ENCODE assay signal across 9 mouse cellular contexts in genomic region chr1:151025049-151025773, GRCm38 (mm10). TPM values are rescaled to one million over a fixed set of nuclear protein-coding genes. Genes with fewer than 3 reads are reported as not detected.
DNase-seq lines count a peak whose midpoint lies in the region; ATAC-seq and TF ChIP-seq lines count a peak whose summit lies in the region.
"Had no signal": no experiment of that assay in that cellular context is flagged by ENCODE, and none has a peak within 500 bp of the region (broad histone marks: within the 10 kb centered on the region; RNA-seq: fewer than 3 reads in every experiment).

No protein-coding gene starts in this region.

- H3K9ac ChIP-seq in midbrain, embryonic 11.5 days (ENCODE audit: low read length): no peak overlapping the region
- no peak overlapping the region for H3K9ac ChIP-seq in midbrain, embryonic 14.5 days (replicated peaks; ENCODE audit: low read length)

- H3K27ac ChIP-seq in midbrain, embryonic 11.5 days (ENCODE audit: low read depth, low read length): no peak overlapping the region
- no peak overlapping the region for H3K27ac ChIP-seq in midbrain, embryonic 14.5 days (replicated peaks; ENCODE audit: low read depth, low read length)
- H3K27ac ChIP-seq in thymus, adult 2 months (ENCODE audit: control insufficient read depth, insufficient read depth, low read length): peak overlapping the region; percentile 75

- no peaks in the 10 kb centered on the region for H3K27me3 ChIP-seq in midbrain, embryonic 11.5 days (ENCODE audit: control insufficient read depth, insufficient read depth, low read length)
- H3K27me3 ChIP-seq in midbrain, embryonic 14.5 days (ENCODE audit: control insufficient read depth, insufficient read depth, low read length): no peaks in the 10 kb centered on the region
- no peaks in the 10 kb centered on the region for H3K27me3 ChIP-seq in thymus, adult 2 months (ENCODE audit: control insufficient read depth, insufficient read depth, low read length)
- H3K27me3 ChIP-seq: Patski had no signal

- no peaks in the 10 kb centered on the region for H3K9me3 ChIP-seq in midbrain, embryonic 11.5 days (ENCODE audit: control insufficient read depth, low read length)
- H3K9me3 ChIP-seq in midbrain, embryonic 14.5 days (ENCODE audit: control insufficient read depth, low read length): no peaks in the 10 kb centered on the region

- TF ChIP-seq CTCF in lung, adult 2 months (IDR thresholded peaks at IDR 0.05; ENCODE audit: insufficient read depth, low read length): no peak
- no peak for TF ChIP-seq CTCF in thymus, adult 2 months (IDR thresholded peaks at IDR 0.05; ENCODE audit: borderline replicate concordance, control insufficient read depth, extremely low read depth, insufficient read depth, low read length, poor library complexity)

- H3K4me1 ChIP-seq in midbrain, embryonic 11.5 days (ENCODE audit: control insufficient read depth, insufficient read depth, low read length): no peaks in the 10 kb centered on the region
- no peaks in the 10 kb centered on the region for H3K4me1 ChIP-seq in midbrain, embryonic 14.5 days (ENCODE audit: control insufficient read depth, insufficient read depth, low read length)
- peaks cover 2% of the 10 kb centered on the region for H3K4me1 ChIP-seq in lung, adult 2 months (ENCODE audit: control insufficient read depth, insufficient read depth, low read length)
- H3K4me1 ChIP-seq in thymus, adult 2 months (replicated peaks; ENCODE audit: control insufficient read depth, insufficient read depth, low read length): peaks cover 3% of the 10 kb centered on the region; the same call in 1 of the 2 replicates

- H3K4me2 ChIP-seq in midbrain, embryonic 11.5 days: no peak overlapping the region
- no peak overlapping the region for H3K4me2 ChIP-seq in midbrain, embryonic 14.5 days (ENCODE audit: low read length)

- ATAC-seq in midbrain, embryonic 11.5 days (ENCODE audit: low FRiP score): no peak
- no peak for ATAC-seq in midbrain, embryonic 14.5 days (ENCODE audit: low FRiP score, low TSS enrichment)
- peak; percentile 80 to 85 for ATAC-seq in hematopoietic stem cell, adult 5-6 weeks (replicated peaks in 1 of 2; ENCODE audit: insufficient read depth in 1 of 2, low FRiP score in 2 of 2, low TSS enrichment in 1 of 2, low read depth in 1 of 2, poor library complexity in 2 of 2, severe bottlenecking in 2 of 2)
- ATAC-seq: Patski had no signal

- no peaks in the 10 kb centered on the region for H3K36me3 ChIP-seq in midbrain, embryonic 11.5 days (ENCODE audit: control insufficient read depth, insufficient read depth, low read length)
- H3K36me3 ChIP-seq in midbrain, embryonic 14.5 days (ENCODE audit: control insufficient read depth, insufficient read depth, low read length): no peaks in the 10 kb centered on the region
- no peaks in the 10 kb centered on the region for H3K36me3 ChIP-seq in thymus, adult 2 months (ENCODE audit: control insufficient read depth, insufficient read depth, low read length)

- peak; percentile 47 for DNase-seq in midbrain, embryonic 11.5 days (ENCODE audit: low spot score, missing footprints)
- DNase-seq in midbrain, embryonic 14.5 days: no peak
- DNase-seq in lung, adult 2 months: no peak
- DNase-seq in thymus, adult 2 months: peak; percentile 62
- DNase-seq in cerebellum, postnatal 4 days (ENCODE audit: low spot score in 2 of 2): no peak
- DNase-seq in urinary bladder, postnatal 25 days (ENCODE audit: low spot score): no peak
- DNase-seq in cerebellum, adult 11 months: no peak

- WGBS in midbrain, embryonic 11.5 days: 88% methylated on average over 19 of the region's 19 CpGs
- WGBS in midbrain, embryonic 14.5 days: 91% methylated on average over 19 of the region's 19 CpGs
- whole genome bisulfite sequencing in lung, adult 2 months: 43% methylated on average over 19 of the region's 19 CpGs
- WGBS in thymus, adult 2 months: 34% methylated on average over 19 of the region's 19 CpGs

- H3K4me3 ChIP-seq in midbrain, embryonic 11.5 days (ENCODE audit: low read depth, low read length): no peak overlapping the region
- no peak overlapping the region for H3K4me3 ChIP-seq in midbrain, embryonic 14.5 days (replicated peaks; ENCODE audit: low read depth, low read length)
- peak overlapping the region; percentile 21 for H3K4me3 ChIP-seq in lung, adult 2 months (replicated peaks; ENCODE audit: extremely low read depth, low read depth, low read length)
- H3K4me3 ChIP-seq in thymus, adult 2 months (ENCODE audit: control insufficient read depth, insufficient read depth, low read length): peak overlapping the region; percentile 28

- TF ChIP-seq POLR2A in lung, adult 2 months (IDR thresholded peaks at IDR 0.05; ENCODE audit: borderline replicate concordance, extremely low read depth, low read depth, low read length): no peak
- no peak for TF ChIP-seq POLR2A in thymus, adult 2 months (IDR thresholded peaks at IDR 0.05; ENCODE audit: control insufficient read depth, extremely low read depth, insufficient read depth, low read length, poor library complexity)

RNA-seq across cellular contexts. Expression of gene Hmcn1, which starts 32.0 kb away (rescaled TPM):
- polyA plus RNA-seq in midbrain, embryonic 11.5 days (2014; fragmentation: Nextera tagmentation; extraction: Ambion mirVana): 6.0 and 7.8 TPM in 2 replicates
- 0.74 and 1.5 TPM in 2 replicates for polyA plus RNA-seq in midbrain, embryonic 14.5 days (2014; fragmentation: Nextera tagmentation; extraction: Ambion mirVana)
- total RNA-seq in hematopoietic stem cell, adult 5-6 weeks (2017): 0.05 and 2.3 TPM in 2 replicates
- 48.8 and 72.0 TPM in 2 replicates for polyA plus RNA-seq in lung, adult 2 months (2012; rRNA removed)
- 0.34 and 0.92 TPM in 2 replicates for polyA plus RNA-seq in thymus, adult 2 months (2012; rRNA removed)

Comparison
In these comparisons a context has a peak if more than half of its experiments do, and no peak if none do; other contexts are left out.
1. DNase-seq: peak in midbrain, embryonic 11.5 days (single experiment) and thymus, adult 2 months (single experiment); none in midbrain, embryonic 14.5 days (single experiment), lung, adult 2 months (single experiment), cerebellum, postnatal 4 days (0 of 2), urinary bladder, postnatal 25 days (single experiment) and cerebellum, adult 11 months (single experiment).
2. ATAC-seq: peak in hematopoietic stem cell, adult 5-6 weeks (2 of 2); none in midbrain, embryonic 11.5 days (single experiment) and midbrain, embryonic 14.5 days (single experiment).
3. H3K4me3 ChIP-seq: peak in lung, adult 2 months (single experiment) and thymus, adult 2 months (single experiment); none in midbrain, embryonic 11.5 days (single experiment) and midbrain, embryonic 14.5 days (single experiment).